Mouse (Mus musculus): ENCODE measurements around the gene Irs3.

Gene Irs3

GRCm38 (mm10) chr5:137654746-137655145, 9.2 kb upstream of the Irs3 start:
- no peak for DNase-seq

DNA sequence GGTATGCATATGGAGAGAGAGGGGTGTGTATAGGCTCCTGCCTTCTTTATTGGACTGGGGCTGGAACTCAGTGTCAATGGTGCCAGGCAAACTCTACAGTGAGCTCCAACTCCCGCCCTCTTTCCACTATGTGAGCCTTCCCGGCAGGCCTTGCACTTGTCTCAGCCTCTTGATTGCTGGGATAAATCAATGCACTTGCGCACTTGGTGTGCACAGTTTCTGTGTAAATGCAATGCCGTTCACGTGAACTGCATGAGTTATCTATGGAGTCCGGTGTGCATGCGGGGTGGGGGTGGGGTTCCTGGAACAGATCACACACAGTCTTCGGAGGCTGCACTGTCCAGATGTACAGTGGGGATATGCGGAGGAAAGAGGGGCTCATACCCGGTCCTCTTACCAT, 7.9 kb upstream of the Irs3 start:
- DNase-seq: no peak

- DNase-seq: peak; percentile 72
Observed at GRCm38 (mm10) chr5:137652474-137652873, 7.0 kb upstream of the Irs3 start.

DNA sequence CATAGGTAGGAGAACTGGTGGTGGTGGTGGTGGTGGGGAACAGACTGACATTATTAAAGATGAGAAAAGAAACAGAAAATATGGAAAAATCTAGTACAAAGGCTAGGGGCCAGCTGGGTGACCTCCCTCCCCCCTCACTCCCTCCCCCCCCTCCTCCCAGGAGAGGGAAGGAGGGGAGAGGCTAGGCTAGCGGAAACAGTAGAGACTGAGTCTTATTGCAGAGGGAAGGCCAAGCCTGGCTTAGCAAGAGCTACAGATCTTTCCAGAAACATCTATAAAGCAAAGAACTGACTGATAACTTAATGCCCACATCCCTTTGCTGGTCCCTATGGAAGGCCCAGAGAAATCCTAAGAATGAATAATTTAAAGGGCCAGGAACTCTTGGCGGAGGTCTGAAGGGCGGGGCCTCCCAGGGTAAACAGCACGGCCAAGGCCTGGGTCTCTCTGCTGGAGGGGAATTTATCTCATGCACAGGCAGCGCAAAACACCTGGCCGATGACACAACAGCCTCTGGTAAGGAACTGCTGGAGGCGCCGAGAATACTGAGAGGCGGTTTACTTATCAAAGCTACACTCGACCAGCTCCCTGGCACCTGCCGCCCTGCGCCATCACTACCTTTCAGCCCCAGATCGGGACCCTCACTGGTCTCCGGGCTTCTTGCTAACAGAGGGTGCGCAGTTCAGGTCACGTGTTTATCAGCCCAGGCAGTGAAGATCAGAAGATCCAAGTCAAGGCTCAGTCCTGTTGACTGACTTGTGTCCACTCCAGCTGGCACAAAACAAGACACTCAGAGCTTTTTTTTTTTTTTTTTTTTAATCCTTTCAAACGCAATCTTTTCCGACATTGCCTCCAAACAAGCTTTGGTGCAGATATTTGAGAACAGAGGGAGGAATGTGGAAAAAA, 4.4 kb upstream of the Irs3 start:
- no peak for DNase-seq

DNA sequence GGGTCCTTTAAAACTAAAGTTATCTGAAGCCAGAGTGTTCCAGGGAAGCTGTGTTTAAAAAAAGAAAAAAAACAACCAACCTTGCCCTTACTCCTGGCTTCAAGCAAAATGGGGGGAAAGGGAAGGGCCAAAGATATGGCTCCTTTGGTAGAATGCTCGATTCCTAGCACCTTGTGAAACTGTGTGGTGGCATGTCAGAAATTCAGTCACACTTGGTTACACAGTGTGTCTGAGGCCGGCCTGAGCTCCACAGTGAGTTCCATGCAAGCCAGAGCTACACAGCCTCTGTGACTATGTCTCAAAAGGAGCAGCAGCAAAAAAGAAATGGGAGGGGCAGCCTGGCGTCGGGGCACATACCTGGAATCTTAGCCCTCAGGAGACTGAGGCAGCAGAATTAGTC, 3.7 kb upstream of the Irs3 start:
- DNase-seq: no peak

DNA sequence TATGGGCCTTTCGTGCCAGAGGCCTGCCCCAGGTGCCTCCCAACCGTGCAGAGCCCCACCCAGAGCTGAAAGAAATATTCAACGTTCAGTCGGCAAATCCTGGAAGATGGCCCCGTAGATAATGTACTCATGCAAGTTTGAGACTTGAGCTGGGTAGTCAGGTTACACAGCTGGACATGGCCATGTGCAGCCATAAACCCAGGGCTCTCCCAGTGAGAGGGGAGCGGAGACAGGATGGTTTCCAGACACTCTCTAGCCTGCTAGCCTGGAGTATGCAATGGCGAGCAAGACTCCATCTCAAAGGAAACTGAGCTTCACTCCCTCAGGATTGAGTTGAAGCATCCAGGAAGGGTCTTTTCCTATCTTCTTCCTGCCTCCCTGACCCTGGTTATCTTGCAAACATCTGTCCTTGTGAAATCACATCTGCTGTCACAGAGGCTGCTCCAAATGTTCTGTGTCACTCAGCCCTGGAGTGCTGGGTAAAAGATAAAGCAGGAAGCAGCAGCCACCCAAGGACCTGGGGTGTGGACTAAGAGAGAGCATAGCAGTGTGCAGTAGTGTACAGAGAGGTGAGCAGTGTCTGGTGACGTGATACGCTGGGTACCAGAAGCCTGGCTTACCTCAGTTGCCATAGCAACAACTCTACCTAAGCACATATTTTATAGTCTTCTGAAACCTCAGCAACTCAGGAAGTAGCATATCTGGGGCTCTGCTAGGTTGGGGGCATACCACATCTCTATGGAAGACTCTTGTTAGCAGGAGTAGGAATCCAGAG, 2.5 kb upstream of the Irs3 start:
- DNase-seq: no peak

GRCm38 (mm10) chr5:137645091-137645651, 343 bp downstream of the Irs3 start:
- DNase-seq: no peak

- DNase-seq: no peak
Observed at GRCm38 (mm10) chr5:137644484-137644883, 1.0 kb downstream of the Irs3 start.

GRCm38 (mm10) chr5:137642886-137643285, 2.6 kb downstream of the Irs3 start:
- DNase-seq: no peak

DNA sequence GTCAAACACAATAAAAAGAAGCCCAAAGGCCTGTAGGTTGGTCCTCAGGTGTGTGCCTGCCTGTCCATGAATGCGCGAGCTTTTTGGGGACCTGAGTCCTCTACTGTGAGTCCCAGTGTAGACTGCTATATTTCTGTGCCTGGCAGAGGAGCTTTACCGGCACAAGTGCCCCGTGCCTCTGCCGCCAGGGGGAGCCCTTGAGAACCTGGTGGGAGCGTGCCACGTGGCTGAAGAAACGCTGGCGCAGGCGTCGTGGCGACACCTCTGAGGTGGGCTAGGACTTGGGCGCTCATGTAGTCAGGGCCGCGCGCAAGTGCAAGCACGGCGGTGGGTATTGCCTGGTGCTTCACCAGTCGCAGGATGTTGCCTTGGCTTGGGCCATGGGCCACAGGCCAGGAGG, 4.5 kb downstream of the Irs3 start, which contains the start of gene Sap25:
TSS of gene Sap25 (plus strand) at position 281 of the 400 bp plus-strand sequence.
- DNase-seq: no peak

DNA sequence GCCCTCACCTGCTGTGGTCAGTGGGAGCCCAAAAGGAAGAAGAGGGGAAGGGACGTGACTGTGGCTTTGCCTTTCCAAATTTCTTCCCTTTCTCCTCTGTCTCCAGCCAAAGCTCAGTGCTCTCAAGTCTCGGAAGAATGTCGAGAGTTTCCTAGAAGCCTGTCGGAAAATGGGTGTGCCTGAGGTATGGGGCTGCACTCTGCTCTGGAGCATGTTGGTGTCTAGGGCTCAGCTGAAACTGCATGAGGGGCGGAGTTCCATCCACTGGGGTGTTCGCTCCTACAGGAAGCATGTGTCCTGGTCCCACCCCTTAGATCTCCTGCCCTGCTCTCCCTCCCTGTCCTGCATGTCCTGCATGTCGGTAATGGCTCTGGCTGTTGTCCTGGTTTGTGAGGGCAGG, 6.0 kb downstream of the Irs3 start:
- DNase-seq: no peak

DNA sequence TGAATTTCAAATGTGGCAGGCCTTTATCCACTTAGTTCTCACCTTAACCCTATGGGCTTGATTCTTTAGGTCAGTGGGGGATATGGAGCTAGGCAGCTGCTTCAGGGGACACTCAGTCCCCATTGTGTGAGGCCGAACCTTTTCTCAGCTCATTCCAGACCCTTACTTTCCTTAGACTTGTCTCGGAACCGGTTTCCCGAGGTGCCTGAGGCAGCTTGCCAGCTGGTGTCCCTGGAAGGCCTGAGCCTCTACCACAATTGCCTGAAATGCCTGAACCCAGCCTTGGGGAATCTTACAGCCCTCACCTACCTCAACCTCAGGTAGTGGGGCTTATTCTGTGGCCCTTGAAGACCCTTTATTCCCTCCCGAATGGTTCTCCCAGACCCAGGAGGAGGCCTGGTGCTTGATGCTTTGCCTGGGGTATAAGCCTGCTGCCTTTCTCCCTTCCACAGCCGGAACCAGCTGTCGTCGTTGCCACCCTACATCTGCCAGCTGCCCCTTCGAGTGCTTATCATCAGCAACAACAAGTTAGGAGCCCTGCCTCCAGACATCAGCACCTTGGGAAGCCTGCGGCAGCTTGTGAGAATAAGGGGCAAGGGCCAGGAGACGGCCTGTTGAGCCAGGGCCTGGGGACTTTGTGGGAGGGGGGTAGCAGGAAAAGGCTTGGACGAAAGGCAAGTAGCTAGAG, 12.0 kb downstream of the Irs3 start:
- no peak for DNase-seq

DNA sequence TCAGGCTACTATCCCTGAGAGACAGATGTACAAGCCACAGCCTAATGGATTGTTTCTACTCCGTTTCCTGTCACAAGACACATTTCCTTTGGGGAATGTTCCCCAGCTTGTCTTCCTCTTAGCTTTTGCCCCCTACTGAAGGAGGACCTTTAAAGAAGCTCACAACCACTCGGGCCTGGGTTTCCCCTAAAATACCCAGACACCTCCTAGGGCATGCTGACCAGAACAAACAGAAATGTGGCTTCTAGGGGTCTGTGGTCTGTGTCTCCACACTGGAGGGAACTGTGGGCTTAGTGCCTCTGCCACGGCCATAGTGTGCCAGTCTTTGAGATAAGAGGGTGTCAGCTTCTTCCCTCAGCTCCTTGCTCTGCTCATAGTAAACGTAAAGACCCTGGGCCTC, 13.9 kb downstream of the Irs3 start:
- no peak for DNase-seq

- no peak for DNase-seq
Observed at GRCm38 (mm10) chr5:137631171-137631570, 14.3 kb downstream of the Irs3 start.

DNA sequence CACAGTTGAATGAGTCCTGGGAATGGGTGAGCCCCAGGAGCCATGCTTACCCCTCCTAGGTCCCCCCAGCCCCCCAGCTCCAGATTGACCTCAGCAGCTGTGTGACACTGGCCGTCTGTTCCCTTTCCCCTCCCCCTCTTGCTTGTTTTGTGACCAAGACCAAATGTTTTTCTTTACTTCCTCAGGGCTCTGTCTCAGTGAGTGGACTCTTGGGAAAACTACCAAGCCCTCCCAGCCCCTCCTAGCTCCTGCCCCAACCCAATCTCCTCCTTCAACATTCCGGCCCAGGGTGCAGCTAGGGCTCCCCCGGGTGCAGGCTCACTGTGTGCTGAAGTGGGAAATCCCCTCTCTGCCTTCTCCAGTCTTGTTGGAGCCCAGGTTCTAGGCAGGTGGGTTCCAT, 14.9 kb downstream of the Irs3 start:
- DNase-seq: no peak

GRCm38 (mm10) chr5:137629906-137630545, 15.5 kb downstream of the Irs3 start:
- DNase-seq: no peak

- no peak for DNase-seq
Observed at GRCm38 (mm10) chr5:137629306-137629721, 16.2 kb downstream of the Irs3 start.

GRCm38 (mm10) chr5:137628498-137629305, 16.8 kb downstream of the Irs3 start, which contains the start of the genes Fbxo24, Lrch4 and Gm20605:
TSS of gene Fbxo24 (minus strand) at chr5:137629002.
TSS of gene Lrch4 (plus strand) at chr5:137629121.
TSS of gene Gm20605 (plus strand) at chr5:137629175.
- DNase-seq: peak; percentile 98

- peak; percentile 34 for DNase-seq
Observed at GRCm38 (mm10) chr5:137627991-137628390, 17.5 kb downstream of the Irs3 start.

GRCm38 (mm10) chr5:137623937-137624530, 21.5 kb downstream of the Irs3 start:
- no peak for DNase-seq

DNA sequence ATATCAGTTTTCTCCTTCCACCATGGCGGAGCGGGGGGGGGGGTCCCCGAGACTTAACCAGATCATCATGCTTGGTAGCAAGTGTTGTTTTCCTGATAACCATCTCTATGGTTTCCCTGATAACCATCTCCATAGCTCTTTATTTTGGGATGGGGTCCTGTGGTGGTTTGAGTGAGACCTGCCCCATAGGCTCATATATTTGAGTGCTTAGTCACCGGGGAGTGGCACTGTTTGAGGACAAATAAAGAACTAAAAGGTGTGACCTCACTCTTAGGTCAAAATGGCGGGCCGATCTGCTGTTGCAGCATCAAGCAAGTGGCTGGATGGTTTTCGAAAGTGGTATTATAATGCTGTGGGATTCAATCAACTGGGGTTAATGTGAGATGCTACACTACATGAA, 30.2 kb downstream of the Irs3 start:
- DNase-seq: no peak

Measured in cerebellum, adult 8-10 months (tissue).